ENCODE assay signal across 17 mouse cellular contexts in genomic region chr15:88083911-88084310, GRCm38 (mm10).
DNase-seq lines count a peak whose midpoint lies in the region; ATAC-seq and TF ChIP-seq lines count a peak whose summit lies in the region.
"Had no signal": no experiment of that assay in that cellular context is flagged by ENCODE, and none has a peak within 500 bp of the region (broad histone marks: within the 10 kb centered on the region; RNA-seq: fewer than 3 reads in every experiment).

No protein-coding gene starts in this region.

- no peak overlapping the region for H3K4me3 ChIP-seq in lung, postnatal 0 days (ENCODE audit: low read depth, low read length)
- H3K4me3 ChIP-seq: embryonic facial prominence, embryonic 12.5 days; forebrain, embryonic 15.5 days; heart, embryonic 12.5 days; hindbrain, embryonic 15.5 days had no signal

- H3K4me1 ChIP-seq in lung, postnatal 0 days (ENCODE audit: insufficient read depth, low read depth, low read length), result no peaks in the 10 kb centered on the region
- H3K4me1 ChIP-seq: embryonic facial prominence, embryonic 12.5 days; heart, embryonic 12.5 days had no signal

- H3K4me2 ChIP-seq in lung, postnatal 0 days (replicated peaks; ENCODE audit: low read depth, low read length), result no peak overlapping the region
- H3K4me2 ChIP-seq: embryonic facial prominence, embryonic 12.5 days; forebrain, embryonic 15.5 days; heart, embryonic 12.5 days; hindbrain, embryonic 15.5 days had no signal

- no peaks in the 10 kb centered on the region for H3K27me3 ChIP-seq in lung, postnatal 0 days (replicated peaks; ENCODE audit: insufficient read depth, low read length)
- H3K27me3 ChIP-seq: embryonic facial prominence, embryonic 12.5 days; forebrain, embryonic 15.5 days; heart, embryonic 12.5 days; hindbrain, embryonic 15.5 days had no signal

- H3K27ac ChIP-seq in lung, postnatal 0 days (ENCODE audit: low read length), result 0 out of 2 replicates have a peak overlapping the region, but pooled peaks have one; percentile 26
- H3K27ac ChIP-seq: embryonic facial prominence, embryonic 12.5 days; forebrain, embryonic 15.5 days; hindbrain, embryonic 15.5 days had no signal

- peak; percentile 71 for DNase-seq in heart, adult 11 months
- no peak for DNase-seq in heart, postnatal 14 days
- peak; percentile 22 for DNase-seq in lung, postnatal 0 days (ENCODE audit: low spot score)
- peak; percentile 34 for DNase-seq in lung, postnatal 36 days
- no peak for DNase-seq in layer of hippocampus, postnatal 36 days
- no peak for DNase-seq in MN1 (ENCODE audit: low spot score)
- no peak for DNase-seq in urinary bladder, postnatal 14 days (ENCODE audit: low spot score)
- DNase-seq: adrenal gland, adult 8-10 months; adrenal gland, postnatal 36 days; cerebellum, adult 2 months; cerebellum, postnatal 25 days; heart, postnatal 36 days had no signal

- no peaks in the 10 kb centered on the region for H3K9me3 ChIP-seq in lung, postnatal 0 days (ENCODE audit: low read length)
- H3K9me3 ChIP-seq: embryonic facial prominence, embryonic 12.5 days; forebrain, embryonic 15.5 days; heart, embryonic 12.5 days; hindbrain, embryonic 15.5 days had no signal

- TF ChIP-seq CTCF in lung, postnatal 0 days (IDR thresholded peaks at IDR 0.05), result no peak

- WGBS in lung, postnatal 0 days, result 31% methylated on average over 5 of the region's 5 CpGs

- H3K9ac ChIP-seq in lung, postnatal 0 days (replicated peaks; ENCODE audit: low read depth), result no peak overlapping the region
- H3K9ac ChIP-seq: embryonic facial prominence, embryonic 12.5 days; forebrain, embryonic 15.5 days; heart, embryonic 12.5 days; hindbrain, embryonic 15.5 days had no signal

- peak; percentile 75 for TF ChIP-seq EP300 in lung, postnatal 0 days (IDR thresholded peaks at IDR 0.05)

- ATAC-seq in lung, postnatal 0 days, result peak; percentile 60
- ATAC-seq: forebrain, embryonic 15.5 days; Patski had no signal

- intact Hi-C loops in heart, postnatal 14 days (cut with DNase I), result no loop called here

- no peaks in the 10 kb centered on the region for H3K36me3 ChIP-seq in lung, postnatal 0 days (ENCODE audit: insufficient read depth, low read length)
- H3K36me3 ChIP-seq: embryonic facial prominence, embryonic 12.5 days; forebrain, embryonic 15.5 days; heart, embryonic 12.5 days; hindbrain, embryonic 15.5 days had no signal

Comparison
In these comparisons a context has a peak if more than half of its experiments do, and no peak if none do; other contexts are left out.
1. DNase-seq: peak in heart, adult 11 months (single experiment), lung, postnatal 0 days (single experiment) and lung, postnatal 36 days (single experiment); none in heart, postnatal 14 days (0 of 2), layer of hippocampus, postnatal 36 days (0 of 2), MN1 (single experiment) and urinary bladder, postnatal 14 days (single experiment).